Mouse (Mus musculus) skeletal muscle tissue, adult 2 months (tissue): ENCODE data around the gene Hhat.

ENCODE experiments used
- DNase-seq: peaks from one replicate; pipeline ENCODE4 v3.0.0-alpha.2; 2012; ENCODE audit warnings: low read depth, low spot score

The Hhat gene

GRCm38 (mm10) chr1:192557978-192558594 is 212.9 kb downstream of the Hhat start:
- no peak for DNase-seq

- DNase-seq = no peak
Measured at GRCm38 (mm10) chr1:192555516-192555915, 215.5 kb downstream of the Hhat start.

- DNase-seq = no peak
Measured at GRCm38 (mm10) chr1:192550561-192550960, 220.5 kb downstream of the Hhat start.

DNA sequence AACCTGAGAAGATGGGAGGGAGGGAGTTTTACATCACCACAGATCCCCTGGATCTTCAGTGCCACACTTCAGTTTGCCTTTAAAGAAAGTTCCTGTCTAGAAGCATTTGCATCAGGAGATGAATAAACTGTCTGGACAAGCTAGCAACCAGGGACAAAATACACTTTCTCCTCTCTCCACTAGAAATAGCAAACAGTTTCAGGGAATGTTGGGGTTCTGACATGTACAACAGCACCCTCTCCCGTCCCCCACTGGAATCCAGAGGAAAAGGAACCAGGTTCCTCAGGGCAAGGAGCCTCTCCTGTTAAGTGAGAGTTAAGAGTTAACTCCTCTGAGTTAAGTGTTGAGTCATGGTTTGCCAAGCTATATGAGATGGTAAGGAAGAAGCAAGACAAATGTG is 224.2 kb downstream of the Hhat start:
- DNase-seq = no peak

DNA sequence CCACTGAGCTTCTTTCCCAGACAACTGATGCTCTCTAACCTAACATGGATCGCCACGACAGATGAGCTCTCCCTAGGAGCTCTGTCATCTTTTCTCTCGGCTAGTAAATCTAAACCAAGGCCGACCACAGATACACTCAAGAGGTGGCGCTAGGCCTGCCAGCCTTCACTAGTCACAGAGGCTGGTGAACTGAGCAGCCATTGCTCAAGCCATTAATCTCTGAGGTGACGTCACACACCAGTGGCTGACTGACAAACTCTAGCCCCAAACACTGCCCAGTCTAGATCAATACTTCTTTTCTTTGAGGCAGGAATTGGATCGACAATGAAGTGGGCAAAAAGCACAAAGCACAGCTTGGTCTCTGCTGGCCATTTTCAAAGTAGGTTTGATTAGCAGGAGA is 226.1 kb downstream of the Hhat start:
- no peak for DNase-seq

- no peak for DNase-seq
Measured at GRCm38 (mm10) chr1:192544091-192544490, 226.9 kb downstream of the Hhat start.

GRCm38 (mm10) chr1:192543686-192544085 is 227.3 kb downstream of the Hhat start:
- DNase-seq = no peak

- no peak for DNase-seq
Measured at GRCm38 (mm10) chr1:192542093-192542492, 228.9 kb downstream of the Hhat start.

- DNase-seq = no peak
Measured at GRCm38 (mm10) chr1:192537169-192537568, 233.9 kb downstream of the Hhat start.

- DNase-seq = no peak
Measured at GRCm38 (mm10) chr1:192536440-192536839, 234.6 kb downstream of the Hhat start.

- no peak for DNase-seq
Measured at GRCm38 (mm10) chr1:192533016-192533415, 238.0 kb downstream of the Hhat start.

GRCm38 (mm10) chr1:192532212-192532611 is 238.8 kb downstream of the Hhat start:
- no peak for DNase-seq

- DNase-seq = no peak
Measured at GRCm38 (mm10) chr1:192531490-192532146, 239.4 kb downstream of the Hhat start.

DNA sequence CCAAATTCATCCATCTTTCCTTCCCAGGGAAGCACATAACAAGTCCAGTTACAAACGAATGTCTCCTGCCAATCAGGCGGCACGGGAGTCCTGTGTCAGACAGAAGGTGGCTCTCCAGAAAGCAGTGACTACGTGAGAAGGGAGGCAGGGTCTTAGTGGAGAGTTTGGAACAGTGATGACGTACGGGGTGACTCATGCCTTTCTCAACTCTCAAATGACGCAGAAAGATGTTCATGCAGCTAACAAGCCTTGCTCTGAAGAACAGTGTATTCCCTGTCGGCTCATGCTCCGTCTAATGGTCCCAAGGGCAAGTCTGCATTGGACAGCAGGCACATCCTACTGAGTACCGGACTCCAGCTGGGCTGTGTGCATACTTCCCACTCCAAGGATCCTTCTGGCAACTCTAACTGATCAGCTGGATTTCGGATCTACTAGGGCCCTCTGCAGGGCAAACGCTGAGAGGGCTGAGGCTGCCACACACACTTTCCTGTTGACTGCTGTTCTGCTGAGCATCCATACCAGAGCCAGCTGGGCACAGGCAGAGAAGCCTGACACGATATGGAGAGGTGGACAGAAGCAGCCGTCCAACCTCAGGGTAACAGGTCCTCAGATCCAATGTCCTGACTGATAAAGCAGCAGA is 245.2 kb downstream of the Hhat start:
- DNase-seq = no peak

- DNase-seq = no peak
Measured at GRCm38 (mm10) chr1:192522376-192523178, 248.4 kb downstream of the Hhat start.

DNA sequence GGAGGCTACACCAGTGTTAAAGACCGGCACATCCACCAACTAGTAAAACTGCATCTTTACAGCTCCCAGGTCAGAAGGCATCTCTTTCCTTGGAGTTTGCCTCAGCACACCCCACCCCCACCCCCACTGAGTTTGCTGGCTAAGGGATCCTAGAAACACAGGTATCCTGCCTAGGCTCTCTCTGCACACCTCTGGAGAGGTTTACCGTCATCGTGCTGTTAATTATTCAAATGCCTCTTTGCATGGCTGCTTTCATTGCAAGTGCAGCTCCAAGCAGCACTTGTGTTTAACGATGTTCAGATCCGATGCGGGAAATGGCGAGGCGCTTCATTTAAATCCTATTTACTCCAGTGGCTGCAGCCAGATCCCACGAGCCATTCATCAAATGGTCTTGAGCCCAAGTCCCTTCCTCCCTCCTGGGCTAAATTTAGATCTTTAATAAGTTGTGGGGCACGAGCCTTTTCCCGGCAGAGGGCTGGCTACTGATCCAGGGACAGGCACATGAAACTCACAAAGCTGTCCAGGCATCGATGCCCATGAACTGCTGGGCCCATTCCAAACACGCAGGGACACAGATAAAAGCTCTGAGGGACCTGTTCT is 250.1 kb downstream of the Hhat start:
- no peak for DNase-seq

DNA sequence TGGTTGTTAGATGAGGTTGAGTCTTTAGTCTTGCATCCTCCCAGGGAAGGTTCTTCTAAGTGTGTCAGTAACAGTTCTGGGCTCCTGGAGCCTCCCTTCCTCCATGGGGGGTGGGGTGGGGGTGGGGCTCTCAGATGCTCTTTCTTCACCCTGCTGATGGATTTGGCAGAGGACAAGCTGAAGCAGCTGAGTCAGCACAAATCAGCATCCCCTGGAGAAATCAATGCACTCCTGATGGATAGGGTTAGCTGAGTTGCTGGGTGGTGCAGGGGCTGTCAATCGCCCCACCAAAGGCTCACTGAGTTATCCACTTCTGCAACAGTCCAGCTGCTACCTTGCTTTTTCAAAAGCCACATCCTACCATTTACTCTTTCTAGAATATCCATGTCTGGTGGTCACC is 251.3 kb downstream of the Hhat start:
- DNase-seq = no peak

GRCm38 (mm10) chr1:192515373-192515772 is 255.7 kb downstream of the Hhat start:
- DNase-seq = no peak

GRCm38 (mm10) chr1:192512821-192513220 is 258.2 kb downstream of the Hhat start:
- no peak for DNase-seq

DNA sequence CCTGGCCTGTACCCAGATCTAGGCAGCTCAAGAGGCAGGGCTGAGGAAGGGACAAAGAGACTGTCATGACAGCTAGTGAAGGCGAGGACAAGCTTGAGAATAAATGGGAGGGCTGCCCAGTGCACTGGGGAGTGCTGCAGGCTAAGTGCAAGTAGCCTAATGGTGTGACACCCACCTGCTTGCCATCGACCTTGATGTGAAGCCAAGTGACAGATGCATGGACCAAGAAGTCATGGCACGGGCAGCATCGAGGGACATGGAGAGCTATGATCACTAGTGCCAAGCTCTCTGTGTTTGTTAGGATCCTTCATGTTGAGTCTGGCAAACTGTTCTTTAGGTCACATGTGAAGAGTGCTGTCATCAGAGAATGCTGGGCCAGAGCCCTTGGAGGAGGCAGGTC is 267.4 kb downstream of the Hhat start:
- DNase-seq = no peak

- DNase-seq = no peak
Measured at GRCm38 (mm10) chr1:192502835-192503234, 268.2 kb downstream of the Hhat start.

- DNase-seq = no peak
Measured at GRCm38 (mm10) chr1:192502016-192502415, 269.0 kb downstream of the Hhat start.
